Mouse (Mus musculus): Measurements from ENCODE around the gene Ctnnbip1. TPM values are rescaled to one million over a fixed set of nuclear protein-coding genes. Genes with fewer than 3 reads are reported as not detected.
"Not testable (repeated sequence)": the region's sequence is repeated elsewhere in the genome, so short reads cannot be mapped to it uniquely, and the experiment has no call there.

Gene Ctnnbip1
- polyA plus RNA-seq, 1 experiment, result 11.4 TPM

DNA sequence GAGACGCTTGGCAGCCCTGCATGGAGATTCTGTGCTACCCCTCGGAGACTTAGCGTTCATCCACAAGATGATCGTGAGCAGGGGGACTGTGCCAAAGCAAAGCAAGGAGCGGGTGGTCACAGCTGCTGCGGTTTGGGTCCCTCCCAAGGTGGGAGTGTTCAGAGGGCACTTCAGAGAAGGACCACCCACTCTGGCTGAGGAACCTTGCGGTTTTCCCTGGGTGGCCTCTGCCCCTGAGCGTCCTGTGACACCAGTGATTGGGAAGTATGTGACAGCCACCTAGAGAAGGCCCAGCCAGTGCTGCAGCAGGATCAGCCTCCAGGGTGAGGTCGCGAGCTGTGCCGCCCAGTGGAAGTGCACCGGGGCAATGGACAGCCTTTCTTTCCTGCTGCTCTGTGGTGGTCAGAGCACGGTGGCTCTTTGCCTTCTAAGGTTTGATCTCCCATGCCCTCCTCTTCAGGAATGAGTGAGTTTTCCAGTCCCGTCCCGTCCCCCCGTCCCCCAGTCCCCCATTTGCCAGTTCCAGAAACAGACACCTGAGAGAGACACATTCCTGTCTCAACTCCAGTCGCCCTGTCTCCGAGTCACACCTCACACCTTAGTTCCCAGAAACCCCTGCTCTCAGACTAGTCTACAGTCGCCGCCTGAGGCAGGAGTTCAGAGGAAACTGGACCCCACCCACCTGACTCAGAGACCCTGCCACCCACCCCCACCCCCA is 89.7 kb downstream of the Ctnnbip1 start:
- no peak overlapping the region for H3K4me3 ChIP-seq (ENCODE audit: insufficient read depth, low read length)
- H3K27ac ChIP-seq (ENCODE audit: insufficient read depth, low read length), result no peak overlapping the region
- no peaks in the 10 kb centered on the region for H3K4me1 ChIP-seq (ENCODE audit: control insufficient read depth, insufficient read depth, low read length)
- TF ChIP-seq CTCF (IDR thresholded peaks at IDR 0.05; ENCODE audit: borderline replicate concordance, insufficient read depth, low read length), result no peak
- no peak for TF ChIP-seq POLR2A (IDR thresholded peaks at IDR 0.05; ENCODE audit: low read depth, low read length)

GRCm38 (mm10) chr4:149608309-149608638 is 90.2 kb downstream of the Ctnnbip1 start:
- H3K4me3 ChIP-seq (ENCODE audit: insufficient read depth, low read length), result no peak overlapping the region
- no peak for TF ChIP-seq CTCF (IDR thresholded peaks at IDR 0.05; ENCODE audit: borderline replicate concordance, insufficient read depth, low read length)
- TF ChIP-seq POLR2A (IDR thresholded peaks at IDR 0.05; ENCODE audit: low read depth, low read length), result no peak
- H3K27ac ChIP-seq (ENCODE audit: insufficient read depth, low read length), result no peak overlapping the region
- no peaks in the 10 kb centered on the region for H3K4me1 ChIP-seq (ENCODE audit: control insufficient read depth, insufficient read depth, low read length)

DNA sequence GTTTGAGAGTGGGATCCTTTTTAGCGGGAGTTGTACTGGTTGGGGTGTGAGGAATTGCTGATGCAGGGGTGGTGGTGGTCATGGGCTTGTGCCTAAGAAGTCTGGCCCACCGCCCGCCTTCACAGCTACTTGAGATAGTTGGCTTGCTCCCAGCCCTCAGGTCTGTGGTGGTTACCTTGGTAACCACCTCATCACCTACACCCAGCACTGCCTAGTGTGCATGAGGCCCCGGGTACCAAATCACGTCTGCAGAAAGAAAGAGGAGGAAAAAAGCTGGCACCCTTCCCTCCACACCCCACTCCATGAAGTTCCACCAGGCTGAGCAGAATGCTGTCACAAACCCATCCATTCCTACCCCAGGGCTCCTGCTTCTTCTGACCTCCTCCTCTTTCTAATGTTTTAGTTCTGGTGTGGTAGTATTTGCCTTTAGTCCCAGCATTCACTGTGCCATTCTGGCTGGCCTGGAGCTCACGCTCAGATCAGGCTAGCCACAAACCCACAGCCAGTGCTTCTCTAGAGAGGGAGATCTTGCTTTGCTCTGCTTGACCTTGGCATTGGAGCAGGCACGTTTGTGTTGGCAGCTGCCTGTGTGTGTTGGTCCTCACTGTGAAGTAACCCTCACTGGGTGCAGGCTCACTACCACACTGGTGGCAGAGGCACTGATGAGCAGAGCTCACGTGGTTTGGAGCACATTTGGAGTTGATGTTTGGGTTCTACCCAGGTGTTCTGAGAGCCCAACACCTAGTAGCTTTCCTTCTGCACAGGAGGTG is 91.4 kb downstream of the Ctnnbip1 start:
- no peak overlapping the region for H3K4me3 ChIP-seq (ENCODE audit: insufficient read depth, low read length)
- no peak overlapping the region for H3K27ac ChIP-seq (ENCODE audit: insufficient read depth, low read length)
- no peaks in the 10 kb centered on the region for H3K4me1 ChIP-seq (ENCODE audit: control insufficient read depth, insufficient read depth, low read length)
- TF ChIP-seq POLR2A (IDR thresholded peaks at IDR 0.05; ENCODE audit: low read depth, low read length) (no peak), CTCF (IDR thresholded peaks at IDR 0.05; ENCODE audit: borderline replicate concordance, insufficient read depth, low read length) (no peak)

GRCm38 (mm10) chr4:149611376-149612044 is 93.5 kb downstream of the Ctnnbip1 start:
- no peak overlapping the region for H3K4me3 ChIP-seq (ENCODE audit: insufficient read depth, low read length)
- no peak for TF ChIP-seq POLR2A (IDR thresholded peaks at IDR 0.05; ENCODE audit: low read depth, low read length)
- TF ChIP-seq CTCF (IDR thresholded peaks at IDR 0.05; ENCODE audit: borderline replicate concordance, insufficient read depth, low read length), result peak; percentile 54; the same call in 1 of the 2 replicates
- no peaks in the 10 kb centered on the region for H3K4me1 ChIP-seq (ENCODE audit: control insufficient read depth, insufficient read depth, low read length)

GRCm38 (mm10) chr4:149613497-149613896 is 95.5 kb downstream of the Ctnnbip1 start:
- H3K4me3 ChIP-seq (ENCODE audit: insufficient read depth, low read length); H3K4me1 ChIP-seq (ENCODE audit: control insufficient read depth, insufficient read depth, low read length); H3K27ac ChIP-seq (ENCODE audit: insufficient read depth, low read length): not testable (repeated sequence)

More at GRCm38 (mm10) chr4:149611376-149612044, 93.5 kb downstream of the Ctnnbip1 start:
- no peak overlapping the region for H3K27ac ChIP-seq (ENCODE audit: insufficient read depth, low read length)

GRCm38 (mm10) chr4:149614869-149615268 is 96.8 kb downstream of the Ctnnbip1 start:
- TF ChIP-seq CTCF (IDR thresholded peaks at IDR 0.05; ENCODE audit: borderline replicate concordance, insufficient read depth, low read length) (no peak), POLR2A (IDR thresholded peaks at IDR 0.05; ENCODE audit: low read depth, low read length) (no peak)
- H3K4me1 ChIP-seq (ENCODE audit: control insufficient read depth, insufficient read depth, low read length), result no peaks in the 10 kb centered on the region
- no peak overlapping the region for H3K27ac ChIP-seq (ENCODE audit: insufficient read depth, low read length)
- H3K4me3 ChIP-seq (ENCODE audit: insufficient read depth, low read length), result no peak overlapping the region

Other genes with a start within 250 kb of the Ctnnbip1 start
- 79.8 and 84.1 TPM in 2 replicates for gene Kif1b, start 210.5 kb upstream of the Ctnnbip1 start, polyA plus RNA-seq (2011; ENCODE audit: insufficient read length, low read depth, missing spikeins)
- 86.6 and 87.7 TPM in 2 replicates for gene Ube4b, start 91.5 kb upstream of the Ctnnbip1 start, polyA plus RNA-seq (2011; ENCODE audit: insufficient read length, low read depth, missing spikeins)
- gene Rbp7, start 63.3 kb upstream of the Ctnnbip1 start, polyA plus RNA-seq (2011; ENCODE audit: insufficient read length, low read depth, missing spikeins), result not detected in 2 replicates
- gene Tmem274, start 40.9 kb upstream of the Ctnnbip1 start, polyA plus RNA-seq (2011; ENCODE audit: insufficient read length, low read depth, missing spikeins), result not detected in 2 replicates
- 5.1 and 7.0 TPM in 2 replicates for gene Nmnat1, start 33.0 kb upstream of the Ctnnbip1 start, polyA plus RNA-seq (2011; ENCODE audit: insufficient read length, low read depth, missing spikeins)
- 48.3 and 49.3 TPM in 2 replicates for gene Lzic, start 33.0 kb upstream of the Ctnnbip1 start, polyA plus RNA-seq (2011; ENCODE audit: insufficient read length, low read depth, missing spikeins)
- 52.0 and 53.6 TPM in 2 replicates for gene Clstn1, start 68.2 kb downstream of the Ctnnbip1 start, polyA plus RNA-seq (2011; ENCODE audit: insufficient read length, low read depth, missing spikeins)
- gene Pik3cd, start 184.3 kb downstream of the Ctnnbip1 start, polyA plus RNA-seq (2011; ENCODE audit: insufficient read length, low read depth, missing spikeins), result 3.6 and 4.3 TPM in 2 replicates
- gene Tmem201, start 219.8 kb downstream of the Ctnnbip1 start, polyA plus RNA-seq (2011; ENCODE audit: insufficient read length, low read depth, missing spikeins), result 14.6 and 19.6 TPM in 2 replicates

All from embryonic fibroblast, embryonic 13.5 days (primary cell).